Mouse (Mus musculus): ENCODE data around the gene Slc22a14. TPM values are rescaled to one million over a fixed set of nuclear protein-coding genes. Genes with fewer than 3 reads are reported as not detected.

Gene Slc22a14
- polyA plus RNA-seq, 1 experiment from 2014 or later, result not detected

DNA sequence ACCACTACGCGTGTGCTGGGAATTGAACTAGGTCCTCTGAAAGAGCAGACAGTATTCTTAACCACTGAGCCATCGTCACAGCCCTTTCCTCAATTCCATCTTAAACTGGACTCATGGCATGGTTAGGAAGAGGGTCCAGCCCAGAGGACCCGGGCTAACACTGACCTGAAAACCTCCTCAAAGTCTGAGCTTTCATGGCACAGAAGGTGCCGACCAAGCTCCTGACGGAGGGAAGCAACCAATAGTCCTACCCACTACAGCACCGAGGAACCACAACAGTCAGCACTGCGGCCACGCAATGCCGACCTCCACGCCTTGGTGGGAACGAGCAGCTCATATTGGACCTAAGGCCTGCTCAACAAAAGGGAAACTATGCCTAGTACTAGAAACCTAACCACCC is 109.2 kb downstream of the Slc22a14 start:
- Histone ChIP-seq H3K4me3 (replicated peaks) (no peak overlapping the region), H3K27ac (no peak overlapping the region), H3K36me3 (peaks cover 67% of the 10 kb centered on the region), H3K27me3 (no peaks in the 10 kb centered on the region), H3K9me3 (no peaks in the 10 kb centered on the region), H3K4me2 (no peak overlapping the region), H3K4me1 (replicated peaks) (no peaks in the 10 kb centered on the region), H3K9ac (replicated peaks) (no peak overlapping the region)
- WGBS, result 97% methylated on average over 12 of the region's 12 CpGs
- no peak for ATAC-seq (ENCODE audit: insufficient number of reproducible peaks, insufficient read depth, low FRiP score, low TSS enrichment, low read depth)

DNA sequence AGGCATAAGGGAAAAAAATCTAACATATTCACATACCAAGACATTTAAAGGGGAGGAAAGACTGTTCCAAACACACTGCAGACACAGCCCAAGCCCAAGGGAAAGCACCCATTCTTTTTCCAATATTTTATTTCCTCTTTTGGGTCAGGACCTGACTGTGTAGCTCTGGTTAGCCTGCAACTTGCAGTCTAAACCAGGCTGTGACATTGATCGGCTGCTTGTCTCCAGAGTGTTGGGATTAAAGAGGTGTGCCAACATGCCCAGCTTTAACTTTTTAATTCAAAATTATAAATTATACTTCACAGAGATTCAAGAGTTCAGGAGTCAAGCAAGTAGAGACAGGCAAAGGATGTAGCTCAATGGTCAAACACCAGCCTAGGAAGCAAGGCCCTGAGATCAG is 110.3 kb downstream of the Slc22a14 start:
- no peak overlapping the region for H3K4me2 ChIP-seq
- H3K27ac ChIP-seq, result no peak overlapping the region
- H3K27me3 ChIP-seq, result no peaks in the 10 kb centered on the region
- H3K4me3 ChIP-seq (replicated peaks), result no peak overlapping the region
- no peaks in the 10 kb centered on the region for H3K9me3 ChIP-seq
- 98% methylated on average over 1 of the region's 1 CpGs for WGBS
- H3K36me3 ChIP-seq, result peaks cover 78% of the 10 kb centered on the region
- no peak for ATAC-seq (ENCODE audit: insufficient number of reproducible peaks, insufficient read depth, low FRiP score, low TSS enrichment, low read depth)
- no peak overlapping the region for H3K9ac ChIP-seq (replicated peaks)
- H3K4me1 ChIP-seq (replicated peaks), result no peaks in the 10 kb centered on the region

DNA sequence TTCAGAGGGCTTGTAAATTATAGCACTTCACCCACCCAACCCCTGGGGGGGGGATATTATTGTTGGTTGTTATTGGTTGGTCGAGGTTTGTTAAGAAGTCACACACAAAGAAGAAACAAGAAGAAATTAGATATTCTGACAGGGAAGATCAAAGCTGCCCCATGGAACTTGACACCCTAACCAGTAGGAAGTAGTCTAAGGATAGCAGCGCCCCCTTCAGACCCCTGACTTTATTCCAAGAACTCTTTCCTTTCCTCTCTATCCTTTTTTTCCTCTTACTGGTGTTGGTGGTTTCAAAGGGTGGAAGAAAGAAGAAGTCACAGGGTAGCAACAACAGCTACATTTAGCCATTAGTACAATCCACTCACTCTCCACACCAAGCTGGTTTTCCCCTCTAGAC is 111.2 kb downstream of the Slc22a14 start:
- WGBS, result 73% methylated on average over 2 of the region's 2 CpGs
- peaks cover 76% of the 10 kb centered on the region for H3K36me3 ChIP-seq

DNA sequence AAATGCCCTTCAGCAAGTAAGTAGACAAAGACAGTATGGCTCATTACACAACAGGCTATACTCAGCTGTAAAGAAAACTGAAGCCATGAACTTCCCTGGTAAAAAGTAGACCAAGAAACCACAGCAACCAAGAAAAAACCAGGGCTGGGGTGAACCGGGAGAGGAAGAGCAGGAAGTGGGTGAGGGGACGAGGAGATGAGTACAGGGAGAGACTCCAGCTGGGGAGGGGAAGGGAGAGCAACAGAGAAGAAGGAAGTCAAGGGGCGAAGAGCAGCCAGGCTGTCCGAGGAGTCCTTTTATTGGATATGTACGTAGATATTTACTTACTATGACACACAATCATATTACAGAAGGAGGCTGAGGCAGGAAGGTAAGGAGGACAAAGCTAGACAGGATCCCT is 117.4 kb downstream of the Slc22a14 start:
- no peaks in the 10 kb centered on the region for H3K27me3 ChIP-seq
- ATAC-seq (ENCODE audit: insufficient number of reproducible peaks, insufficient read depth, low FRiP score, low TSS enrichment, low read depth), result no peak
- H3K4me3 ChIP-seq (replicated peaks), result no peak overlapping the region
- H3K9me3 ChIP-seq, result no peaks in the 10 kb centered on the region
- H3K27ac ChIP-seq, result no peak overlapping the region
- WGBS, result 85% methylated on average over 5 of the region's 5 CpGs
- H3K4me1 ChIP-seq (replicated peaks), result no peaks in the 10 kb centered on the region
- H3K9ac ChIP-seq (replicated peaks), result no peak overlapping the region
- H3K4me2 ChIP-seq, result no peak overlapping the region
- H3K36me3 ChIP-seq, result peaks cover 47% of the 10 kb centered on the region

More for the DNA sequence above, 111.2 kb downstream of the Slc22a14 start:
- Histone ChIP-seq H3K4me2 (no peak overlapping the region), H3K4me3 (replicated peaks) (no peak overlapping the region), H3K27ac (no peak overlapping the region), H3K9me3 (no peaks in the 10 kb centered on the region), H3K4me1 (replicated peaks) (no peaks in the 10 kb centered on the region), H3K9ac (replicated peaks) (no peak overlapping the region), H3K27me3 (no peaks in the 10 kb centered on the region)
- ATAC-seq (ENCODE audit: insufficient number of reproducible peaks, insufficient read depth, low FRiP score, low TSS enrichment, low read depth), result no peak

DNA sequence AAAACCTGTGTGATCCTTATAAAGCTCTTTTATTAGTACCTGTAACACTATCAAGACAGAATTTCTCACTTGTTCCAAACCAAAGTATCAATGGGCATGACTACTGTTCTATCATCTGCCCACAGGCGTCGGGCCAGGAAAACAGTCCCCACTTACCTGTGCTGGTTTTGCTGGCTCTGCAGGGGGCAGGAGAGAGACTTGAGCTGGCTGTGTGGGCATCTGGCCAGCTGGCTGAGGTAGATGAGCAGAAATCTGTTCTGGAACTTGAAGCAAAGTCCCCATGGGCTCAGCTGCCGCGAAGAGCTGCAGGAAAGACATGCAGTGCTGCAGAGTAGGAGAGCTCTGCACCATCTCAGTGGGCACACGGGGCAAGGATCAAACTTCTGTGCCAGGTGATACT is 118.5 kb downstream of the Slc22a14 start:
- Histone ChIP-seq H3K4me1 (replicated peaks) (no peaks in the 10 kb centered on the region), H3K4me2 (no peak overlapping the region), H3K27me3 (no peaks in the 10 kb centered on the region), H3K27ac (no peak overlapping the region), H3K9ac (replicated peaks) (no peak overlapping the region), H3K9me3 (no peaks in the 10 kb centered on the region), H3K4me3 (replicated peaks) (no peak overlapping the region), H3K36me3 (peaks cover 48% of the 10 kb centered on the region)
- no peak for ATAC-seq (ENCODE audit: insufficient number of reproducible peaks, insufficient read depth, low FRiP score, low TSS enrichment, low read depth)
- 95% methylated on average over 5 of the region's 5 CpGs for WGBS

DNA sequence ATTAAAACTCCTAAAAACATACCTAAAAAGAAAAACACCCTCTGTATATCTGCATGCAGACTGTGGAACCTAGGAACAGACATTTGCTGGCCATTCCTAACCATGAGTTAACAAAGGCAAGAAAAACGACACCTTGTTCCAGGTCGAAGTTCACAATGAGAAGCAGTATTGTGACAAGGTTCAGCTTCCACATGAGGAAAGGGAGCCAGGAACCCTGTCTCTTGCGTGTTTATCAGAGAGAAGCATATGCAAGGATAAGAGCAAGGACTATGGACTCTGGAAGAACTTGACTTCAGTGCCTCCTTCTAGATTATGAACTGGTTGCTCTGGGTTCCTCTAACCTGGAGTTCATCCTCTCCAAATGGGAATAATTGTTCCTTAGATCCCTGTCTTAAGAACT is 121.4 kb downstream of the Slc22a14 start:
- Histone ChIP-seq H3K4me3 (replicated peaks) (no peak overlapping the region), H3K9me3 (no peaks in the 10 kb centered on the region), H3K4me2 (no peak overlapping the region), H3K27ac (no peak overlapping the region), H3K9ac (replicated peaks) (no peak overlapping the region), H3K36me3 (peaks cover 54% of the 10 kb centered on the region), H3K4me1 (replicated peaks) (no peaks in the 10 kb centered on the region), H3K27me3 (no peaks in the 10 kb centered on the region)
- no peak for ATAC-seq (ENCODE audit: insufficient number of reproducible peaks, insufficient read depth, low FRiP score, low TSS enrichment, low read depth)
- WGBS, result 91% methylated on average over 3 of the region's 3 CpGs

DNA sequence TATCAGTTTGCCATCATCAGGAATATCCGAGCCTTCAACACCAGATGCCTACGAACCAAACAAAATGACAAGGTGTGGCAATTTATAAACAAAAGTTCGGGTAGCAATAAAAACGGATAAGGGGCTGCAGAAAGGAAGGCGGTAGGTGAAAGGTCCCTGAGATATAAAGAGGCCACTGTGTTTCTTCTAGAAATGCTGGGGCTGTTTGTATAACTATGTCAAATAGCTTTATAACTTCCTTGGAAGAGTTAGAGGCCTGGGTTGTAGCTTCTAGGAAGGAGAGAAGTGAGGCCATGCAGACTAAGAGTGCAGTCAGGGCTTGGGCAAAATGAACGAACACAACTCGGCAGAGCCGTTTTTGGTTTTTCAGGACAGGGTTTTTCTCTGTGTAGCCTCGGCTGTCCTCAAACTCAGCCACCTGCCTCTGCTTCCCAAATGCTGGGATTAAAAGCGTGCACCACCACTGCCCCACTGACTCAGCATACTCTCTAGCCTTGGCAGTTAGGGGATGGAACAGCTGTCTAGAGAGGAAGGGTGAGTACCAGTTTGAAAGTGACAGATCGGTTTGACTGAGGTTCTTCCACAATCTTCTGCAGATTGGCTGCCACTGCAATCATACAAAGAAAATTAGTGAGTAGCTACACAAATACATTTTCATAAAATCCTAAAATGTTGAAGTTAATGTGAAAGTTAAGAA is 124.0 kb downstream of the Slc22a14 start:
- ATAC-seq (ENCODE audit: insufficient number of reproducible peaks, insufficient read depth, low FRiP score, low TSS enrichment, low read depth), result no peak
- H3K36me3 ChIP-seq, result peaks cover 56% of the 10 kb centered on the region

DNA sequence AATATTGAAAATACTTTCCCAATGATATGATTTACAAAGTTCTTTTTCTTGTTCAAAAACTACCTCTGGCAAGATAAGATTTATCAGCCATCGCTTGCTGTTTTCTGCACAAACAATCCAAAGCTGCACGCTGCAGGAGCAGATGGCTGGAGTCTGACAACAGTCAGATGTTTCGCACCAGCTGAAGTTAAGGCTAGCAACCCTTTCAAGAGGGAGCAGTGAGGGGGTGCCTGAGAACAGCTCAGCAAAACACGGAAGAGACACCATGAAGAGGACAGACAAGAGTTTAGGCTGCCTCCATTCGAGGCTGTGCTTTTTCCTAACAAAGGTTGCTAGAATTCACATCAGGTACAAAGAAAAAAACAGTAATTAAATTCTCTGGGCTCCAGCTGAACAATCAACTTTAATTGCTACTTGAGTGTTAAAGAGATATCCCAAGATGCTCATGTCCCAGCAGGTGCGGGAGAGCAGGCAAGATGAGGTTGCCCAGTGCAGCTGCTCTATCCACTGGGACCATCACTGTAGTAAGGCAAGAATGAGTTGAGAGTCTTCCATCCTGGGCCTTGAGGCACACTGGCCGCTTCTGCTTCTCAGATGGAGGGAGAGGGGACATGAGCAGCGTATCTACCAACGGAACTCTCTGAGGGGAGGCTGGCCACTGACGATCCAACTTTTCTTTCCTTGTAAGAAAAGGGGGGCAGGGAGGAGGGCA is 124.9 kb downstream of the Slc22a14 start:
- ATAC-seq (ENCODE audit: insufficient number of reproducible peaks, insufficient read depth, low FRiP score, low TSS enrichment, low read depth), result no peak
- no peaks in the 10 kb centered on the region for H3K27me3 ChIP-seq
- no peak overlapping the region for H3K27ac ChIP-seq
- H3K9me3 ChIP-seq, result no peaks in the 10 kb centered on the region
- no peak overlapping the region for H3K4me2 ChIP-seq
- no peak overlapping the region for H3K9ac ChIP-seq (replicated peaks)
- no peaks in the 10 kb centered on the region for H3K4me1 ChIP-seq (replicated peaks)
- no peak overlapping the region for H3K4me3 ChIP-seq (replicated peaks)
- 89% methylated on average over 10 of the region's 10 CpGs for WGBS
- H3K36me3 ChIP-seq, result peaks cover 53% of the 10 kb centered on the region

More for the DNA sequence above, 124.0 kb downstream of the Slc22a14 start:
- Histone ChIP-seq H3K4me3 (replicated peaks) (no peak overlapping the region), H3K9ac (replicated peaks) (no peak overlapping the region), H3K4me2 (no peak overlapping the region), H3K9me3 (no peaks in the 10 kb centered on the region), H3K27me3 (no peaks in the 10 kb centered on the region), H3K4me1 (replicated peaks) (no peaks in the 10 kb centered on the region), H3K27ac (no peak overlapping the region)
- WGBS, result 70% methylated on average over 11 of the region's 11 CpGs

DNA sequence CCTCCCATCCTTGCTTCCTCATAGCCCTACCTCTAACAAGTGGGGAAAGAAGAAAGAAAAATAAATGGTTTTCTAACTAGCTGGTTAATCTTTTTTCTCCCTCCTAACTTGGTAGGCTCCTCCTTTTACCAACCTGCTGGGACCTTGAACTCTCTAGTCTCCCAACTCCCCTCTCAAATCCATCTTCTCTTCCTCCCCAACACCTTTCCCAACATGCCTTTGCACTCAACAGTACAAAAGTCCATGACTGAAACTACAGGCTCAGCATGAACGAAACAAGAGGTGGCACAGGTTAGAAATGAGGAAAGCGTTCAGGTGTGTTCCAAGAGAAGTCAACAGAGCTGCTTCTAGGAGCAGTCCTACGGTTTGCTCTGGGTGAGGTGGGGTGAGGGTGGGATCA is 126.1 kb downstream of the Slc22a14 start:
- no peak for ATAC-seq (ENCODE audit: insufficient number of reproducible peaks, insufficient read depth, low FRiP score, low TSS enrichment, low read depth)
- H3K4me3 ChIP-seq (replicated peaks), result no peak overlapping the region
- H3K4me1 ChIP-seq (replicated peaks), result no peaks in the 10 kb centered on the region
- no peak overlapping the region for H3K9ac ChIP-seq (replicated peaks)
- H3K27ac ChIP-seq, result no peak overlapping the region
- no peaks in the 10 kb centered on the region for H3K27me3 ChIP-seq
- WGBS, result 95% methylated on average over 3 of the region's 3 CpGs
- H3K9me3 ChIP-seq, result no peaks in the 10 kb centered on the region
- no peak overlapping the region for H3K4me2 ChIP-seq
- peaks cover 50% of the 10 kb centered on the region for H3K36me3 ChIP-seq

DNA sequence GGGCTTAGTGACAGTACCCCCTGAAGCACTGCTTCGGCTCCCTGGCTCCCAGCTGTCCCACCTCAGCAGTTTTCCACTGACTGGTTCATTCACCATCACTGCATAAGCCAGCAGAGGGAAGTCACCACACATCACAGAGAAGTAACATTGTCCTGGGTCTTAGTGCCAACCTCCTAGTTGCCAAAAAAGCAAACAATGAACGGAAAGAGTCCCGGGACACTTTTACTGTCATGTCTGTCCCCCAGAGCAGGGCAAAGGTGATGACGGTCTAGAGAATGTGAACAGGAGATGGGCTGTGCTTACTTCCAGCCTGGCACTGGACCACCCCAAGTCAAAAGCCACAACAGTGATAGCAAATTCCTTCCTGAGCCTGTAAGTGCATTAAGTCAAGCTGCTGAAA is 126.6 kb downstream of the Slc22a14 start:
- Histone ChIP-seq H3K36me3 (peaks cover 45% of the 10 kb centered on the region), H3K4me1 (replicated peaks) (no peaks in the 10 kb centered on the region), H3K27me3 (no peaks in the 10 kb centered on the region), H3K9me3 (no peaks in the 10 kb centered on the region), H3K9ac (replicated peaks) (no peak overlapping the region), H3K27ac (no peak overlapping the region), H3K4me2 (no peak overlapping the region), H3K4me3 (replicated peaks) (no peak overlapping the region)
- ATAC-seq (ENCODE audit: insufficient number of reproducible peaks, insufficient read depth, low FRiP score, low TSS enrichment, low read depth), result no peak
- WGBS, result 92% methylated on average over 4 of the region's 4 CpGs

DNA sequence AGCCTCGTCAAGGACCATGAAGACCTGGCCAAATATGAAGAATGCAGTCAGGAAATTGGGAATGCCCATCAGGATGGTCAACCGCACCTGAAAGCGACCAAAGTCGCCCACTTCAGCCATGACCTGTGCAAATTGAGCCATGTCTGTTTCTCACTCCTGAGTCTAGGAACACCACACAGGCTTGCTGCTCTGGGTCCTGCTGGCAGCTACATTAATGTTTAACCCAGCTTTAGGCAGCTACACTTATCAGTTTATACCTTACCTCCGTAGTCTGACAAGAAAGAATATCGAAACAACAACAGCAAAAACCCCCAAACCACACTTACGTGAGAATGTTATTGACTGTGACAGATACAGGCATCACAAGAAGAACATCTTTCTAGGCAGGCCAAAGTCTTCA is 133.8 kb downstream of the Slc22a14 start:
- WGBS, result 91% methylated on average over 7 of the region's 7 CpGs
- Histone ChIP-seq H3K4me2 (no peak overlapping the region), H3K4me3 (replicated peaks) (no peak overlapping the region), H3K27ac (no peak overlapping the region), H3K9me3 (no peaks in the 10 kb centered on the region), H3K9ac (replicated peaks) (no peak overlapping the region), H3K4me1 (replicated peaks) (no peaks in the 10 kb centered on the region), H3K27me3 (no peaks in the 10 kb centered on the region), H3K36me3 (no peaks in the 10 kb centered on the region)
- no peak for ATAC-seq (ENCODE audit: insufficient number of reproducible peaks, insufficient read depth, low FRiP score, low TSS enrichment, low read depth)

DNA sequence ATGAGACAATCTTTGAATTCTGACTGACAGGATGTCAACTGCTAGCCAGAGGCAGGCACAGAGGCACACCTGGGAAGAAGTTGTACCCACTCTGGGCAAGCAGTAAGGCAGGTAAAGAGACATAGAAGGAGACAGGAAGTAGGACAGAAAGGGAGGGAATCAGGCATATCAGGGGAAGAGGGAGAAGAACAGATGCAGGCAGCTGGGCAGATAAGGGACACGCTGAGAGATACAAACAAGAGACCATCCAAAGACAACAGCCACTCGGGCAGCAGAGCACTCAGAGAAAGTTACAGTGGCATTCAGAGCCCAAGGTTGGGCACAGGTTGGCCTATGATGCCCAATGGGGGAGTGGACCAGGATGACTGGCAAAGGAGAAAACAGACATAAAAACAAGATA is 134.5 kb downstream of the Slc22a14 start:
- no peak overlapping the region for H3K4me2 ChIP-seq
- ATAC-seq (ENCODE audit: insufficient number of reproducible peaks, insufficient read depth, low FRiP score, low TSS enrichment, low read depth), result no peak
- no peaks in the 10 kb centered on the region for H3K4me1 ChIP-seq (replicated peaks)
- no peak overlapping the region for H3K4me3 ChIP-seq (replicated peaks)
- 95% methylated on average over 2 of the region's 2 CpGs for WGBS
- no peak overlapping the region for H3K9ac ChIP-seq (replicated peaks)
- H3K27ac ChIP-seq, result no peak overlapping the region
- H3K9me3 ChIP-seq, result no peaks in the 10 kb centered on the region
- H3K27me3 ChIP-seq, result no peaks in the 10 kb centered on the region
- peaks cover under 1% of the 10 kb centered on the region; the same call in 1 of the 2 replicates for H3K36me3 ChIP-seq

All from limb, embryonic 12.5 days (tissue).